Mouse (Mus musculus) liver, embryonic 11.5 days (tissue): Measurements from ENCODE around the gene Bptf. TPM values are rescaled to one million over a fixed set of nuclear protein-coding genes. Genes with fewer than 3 reads are reported as not detected.
"Not testable (repeated sequence)": the region's sequence is repeated elsewhere in the genome, so short reads cannot be mapped to it uniquely, and the experiment has no call there.

ENCODE experiments used
- ATAC-seq: fragments of 200-750 bp; cut with Nextera tagmentation; replicated peaks from 2 replicates; pipeline ENCODE4 v1.8.0; 2017; ENCODE audit warnings: moderate number of reproducible peaks, mild to moderate bottlenecking, moderate TSS enrichment, moderate library complexity; ENCODE audit not compliant: low FRiP score
- DNase-seq: peaks from one replicate; pipeline ENCODE4 v3.0.0-alpha.2; 2017; ENCODE audit warnings: low spot score
- H3K27ac ChIP-seq: fragments of 300-500 bp; sonication (generic); 2 replicates; pipeline ENCODE4 v1.5.1; 2014; ENCODE audit warnings: mild to moderate bottlenecking, low read depth, low read length, control low read depth
- H3K27me3 ChIP-seq: fragments of 300-500 bp; sonication (generic); replicated peaks from 2 replicates; pipeline ENCODE4 v1.6.1; 2014; ENCODE audit warnings: low read length, mixed read lengths; ENCODE audit not compliant: control insufficient read depth, insufficient read depth
- H3K36me3 ChIP-seq: fragments of 300-500 bp; sonication (generic); 2 replicates; pipeline ENCODE4 v1.6.1; 2014; ENCODE audit warnings: mild to moderate bottlenecking, low read length, moderate library complexity, mixed read lengths; ENCODE audit not compliant: control insufficient read depth, insufficient read depth
- H3K4me1 ChIP-seq: fragments of 300-500 bp; sonication (generic); replicated peaks from 2 replicates; pipeline ENCODE4 v1.6.1; 2014; ENCODE audit warnings: low read length, mixed read lengths; ENCODE audit not compliant: control insufficient read depth, insufficient read depth
- H3K4me2 ChIP-seq: fragments of 300-500 bp; sonication (generic); 2 replicates; pipeline ENCODE4 v1.6.1; 2014; ENCODE audit warnings: mild to moderate bottlenecking, control low read depth, moderate library complexity
- H3K4me3 ChIP-seq: fragments of 300-500 bp; sonication (generic); 2 replicates; pipeline ENCODE4 v1.5.1; 2014; ENCODE audit warnings: low read depth, low read length, control low read depth
- H3K9ac ChIP-seq: fragments of 300-500 bp; sonication (generic); 2 replicates; pipeline ENCODE4 v1.6.1; 2014; ENCODE audit warnings: low read depth, low read length, control low read depth
- H3K9me3 ChIP-seq: fragments of 300-500 bp; sonication (generic); 2 replicates; pipeline ENCODE4 v1.6.1; 2016; ENCODE audit warnings: low read length, inconsistent platforms, mixed read lengths; ENCODE audit not compliant: control insufficient read depth
- WGBS: fragments of 180-500 bp; shearing (Covaris S2); extraction: QIAGEN DNeasy Blood & Tissue Kit; methylation state at CpG from one replicate; pipeline ENCODE4 v1.1.7; 2014; 5-methylcytosine and 5-hydroxymethylcytosine counted together
- polyA plus RNA-seq: library from polyadenylated mRNA; unstranded; fragments of >200 nt; fragmentation: Nextera tagmentation; extraction: Ambion mirVana; gene quantifications from 2 replicates; pipeline ENCODE4 v1.2.1, GENCODE M21; 2014

Bptf gene
- polyA plus RNA-seq, 1 experiment from 2014 or later: 27.9 TPM

DNA sequence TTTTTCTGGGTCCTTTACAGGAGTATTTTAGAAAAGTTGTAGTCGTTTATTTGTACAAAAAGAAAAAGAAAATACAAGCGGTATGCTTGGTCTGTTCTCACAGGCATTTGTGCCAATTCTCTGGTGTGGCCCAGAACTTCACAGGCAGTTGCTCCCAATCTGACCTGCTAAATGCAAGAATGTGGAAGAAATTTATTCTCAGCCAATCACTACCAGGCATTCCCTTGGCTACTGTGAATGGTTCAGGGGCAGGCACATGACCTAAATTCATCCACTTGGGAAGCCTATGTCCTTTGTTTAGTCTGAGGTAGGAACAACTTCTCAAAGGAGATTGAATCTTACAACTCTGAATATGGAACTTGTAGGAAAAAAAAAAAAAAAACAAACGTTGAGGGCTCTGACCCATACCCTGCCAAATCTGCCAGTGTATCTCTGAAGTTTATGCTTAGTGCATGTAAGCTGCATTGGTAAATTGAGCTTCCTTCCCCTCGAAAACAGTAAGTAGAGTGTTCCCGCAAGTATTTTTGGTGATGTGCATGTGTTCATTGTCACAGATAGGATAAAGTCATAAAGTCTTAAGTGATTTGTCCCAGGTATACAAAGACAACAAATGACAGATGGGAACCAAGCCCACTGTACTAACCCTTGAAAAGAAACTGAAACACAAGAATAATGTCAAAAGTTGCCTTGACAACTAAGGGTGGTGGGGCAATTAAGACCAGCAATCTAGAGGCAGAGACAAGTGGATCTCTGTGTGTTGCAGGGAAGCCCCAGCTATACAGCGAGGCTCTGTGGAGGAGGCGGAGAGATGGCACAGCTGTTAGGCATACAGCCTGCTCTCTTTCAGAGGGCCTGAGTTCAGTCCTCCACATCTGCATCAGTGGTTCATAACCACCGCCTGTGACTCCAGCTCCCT lies 129.9 kb downstream of the Bptf start:
- 60% methylated on average over 8 of the region's 8 CpGs for WGBS
- no peak overlapping the region for H3K4me2 ChIP-seq
- no peaks in the 10 kb centered on the region for H3K27me3 ChIP-seq
- H3K9me3 ChIP-seq: no peaks in the 10 kb centered on the region
- H3K9ac ChIP-seq: no peak overlapping the region
- ATAC-seq (no peak), DNase-seq (no peak)
- H3K27ac ChIP-seq: no peak overlapping the region
- H3K4me1 ChIP-seq: peaks cover 4% of the 10 kb centered on the region
- peaks cover 3% of the 10 kb centered on the region for H3K36me3 ChIP-seq
- H3K4me3 ChIP-seq: no peak overlapping the region

DNA sequence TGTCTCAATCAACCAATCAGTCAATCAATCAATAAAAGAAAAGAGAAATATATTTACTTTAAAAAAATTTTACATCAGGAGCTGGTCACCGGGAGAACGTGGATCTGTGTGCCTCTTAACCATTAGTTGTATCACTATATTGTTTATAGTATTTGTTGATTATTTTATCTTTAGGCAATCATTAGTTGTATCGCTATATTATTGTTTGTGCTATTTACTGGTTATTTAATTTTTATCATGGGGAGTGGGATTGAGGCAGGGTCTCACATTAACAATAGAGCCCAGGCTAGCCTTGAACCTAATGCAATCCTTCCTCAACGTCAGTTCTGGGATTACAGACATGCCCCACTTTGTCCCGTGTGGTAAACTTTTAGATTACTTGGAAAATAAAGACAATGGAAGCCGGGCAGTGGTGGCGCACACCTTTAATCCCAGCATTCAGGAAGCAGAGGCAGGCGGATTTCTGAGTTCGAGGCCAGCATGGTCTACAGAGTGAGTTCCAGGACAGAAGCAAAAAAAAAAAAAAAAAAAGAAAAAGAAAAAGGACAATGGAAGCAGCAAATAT lies 131.9 kb downstream of the Bptf start:
- Histone ChIP-seq H3K4me1 (peaks cover 11% of the 10 kb centered on the region), H3K27ac (peak overlapping the region; percentile 59; the same call in 1 of the 2 replicates), H3K4me3 (peak overlapping the region; percentile 92), H3K27me3 (no peaks in the 10 kb centered on the region), H3K9ac (peak overlapping the region; percentile 65), H3K36me3 (peaks cover 12% of the 10 kb centered on the region), H3K4me2 (peak overlapping the region; percentile 68), H3K9me3 (no peaks in the 10 kb centered on the region)
- no peak for ATAC-seq
- DNase-seq: no peak
- 79% methylated on average over 9 of the region's 9 CpGs for WGBS

DNA sequence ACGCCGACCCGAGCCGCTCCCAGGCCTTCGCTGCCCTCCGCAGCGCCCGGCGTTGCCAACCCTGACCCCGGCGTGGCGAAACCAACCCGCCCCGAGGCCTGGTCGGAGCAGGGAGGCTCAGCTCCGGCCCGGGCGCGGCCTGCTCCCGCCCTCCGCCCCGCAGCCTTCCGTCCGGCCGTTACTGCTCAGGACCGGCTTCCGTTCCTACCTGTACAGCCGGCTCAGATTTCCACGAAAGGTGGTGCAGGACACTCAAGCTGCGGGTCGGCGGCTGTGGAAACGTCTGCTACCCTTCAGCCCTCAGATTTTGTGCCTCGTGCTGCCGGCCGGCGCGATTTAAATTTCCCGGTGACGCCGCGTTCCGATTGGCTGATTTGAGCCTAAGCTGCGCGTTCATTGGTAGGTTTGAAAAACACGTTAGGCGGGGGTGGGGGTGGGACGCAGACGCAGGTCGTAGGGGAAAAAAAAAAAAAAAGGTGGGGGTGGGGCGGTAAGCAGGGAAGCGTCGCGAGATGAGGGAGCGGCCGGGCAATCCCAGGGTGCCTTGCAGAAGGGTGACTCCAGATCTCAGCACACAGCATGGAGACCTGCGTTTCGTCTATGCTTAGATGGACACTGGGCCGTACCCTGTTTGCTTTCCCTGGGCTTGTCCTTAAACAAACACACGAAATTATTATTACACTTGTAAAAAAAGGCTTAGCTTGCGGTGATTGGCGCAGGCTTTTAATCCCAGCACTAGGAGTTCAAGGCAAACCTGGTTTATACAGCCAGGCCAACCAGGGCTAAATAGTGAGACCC lies 132.6 kb downstream of the Bptf start, which contains the start of gene Kpna2:
Kpna2 (minus strand) TSS at position 391 of the 798 bp plus-strand sequence.
- H3K4me3 ChIP-seq: peak within 1 kb of the TSS; percentile 92
- peak; percentile 88 for ATAC-seq
- H3K9me3 ChIP-seq: no peaks in the 10 kb centered on the region
- H3K27me3 ChIP-seq: no peaks in the 10 kb centered on the region
- DNase-seq: peak; percentile 92
- H3K36me3 ChIP-seq: peaks cover 19% of the 10 kb centered on the region
- peak within 1 kb of the TSS; percentile 88 for H3K27ac ChIP-seq
- WGBS: under 1% methylated on average over 62 of the region's 62 CpGs
- H3K4me1 ChIP-seq: peaks cover 18% of the 10 kb centered on the region
- peak within 1 kb of the TSS; percentile 99 for H3K9ac ChIP-seq
- H3K4me2 ChIP-seq: peak within 1 kb of the TSS; percentile 68

DNA sequence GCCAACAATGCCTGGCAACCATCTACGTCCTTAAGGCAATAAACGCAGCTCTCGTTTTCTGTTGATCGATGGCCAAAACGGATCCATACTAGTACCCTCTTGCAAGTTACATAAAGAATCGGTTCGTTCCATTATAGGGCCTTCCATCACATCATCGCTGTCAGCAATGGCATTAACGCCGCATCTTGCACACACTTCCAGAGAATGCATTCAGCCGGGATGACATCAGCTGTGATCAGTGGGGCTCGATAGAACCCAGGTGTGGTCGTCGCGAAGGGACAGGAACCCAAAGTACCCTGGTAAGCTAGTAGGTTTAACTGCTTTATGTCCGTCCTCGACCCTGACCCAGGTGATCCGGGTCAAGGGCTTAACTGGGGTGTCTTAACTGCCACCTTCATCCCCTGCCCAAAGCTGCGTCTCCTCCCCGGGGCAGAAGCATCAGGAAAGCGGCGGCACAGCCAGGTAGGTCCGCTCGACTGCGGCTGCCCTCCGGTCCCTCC lies 133.2 kb downstream of the Bptf start:
- peak overlapping the region; percentile 99 for H3K9ac ChIP-seq
- WGBS: under 1% methylated on average over 26 of the region's 26 CpGs
- peak overlapping the region; percentile 92 for H3K4me3 ChIP-seq
- H3K36me3 ChIP-seq: peaks cover 25% of the 10 kb centered on the region
- H3K27me3 ChIP-seq: no peaks in the 10 kb centered on the region
- DNase-seq: no peak
- peak overlapping the region; percentile 88 for H3K27ac ChIP-seq
- no peaks in the 10 kb centered on the region for H3K9me3 ChIP-seq
- H3K4me2 ChIP-seq: peak overlapping the region; percentile 65
- H3K4me1 ChIP-seq: peaks cover 21% of the 10 kb centered on the region
- peak; percentile 6; the same call in 1 of the 2 replicates for ATAC-seq

DNA sequence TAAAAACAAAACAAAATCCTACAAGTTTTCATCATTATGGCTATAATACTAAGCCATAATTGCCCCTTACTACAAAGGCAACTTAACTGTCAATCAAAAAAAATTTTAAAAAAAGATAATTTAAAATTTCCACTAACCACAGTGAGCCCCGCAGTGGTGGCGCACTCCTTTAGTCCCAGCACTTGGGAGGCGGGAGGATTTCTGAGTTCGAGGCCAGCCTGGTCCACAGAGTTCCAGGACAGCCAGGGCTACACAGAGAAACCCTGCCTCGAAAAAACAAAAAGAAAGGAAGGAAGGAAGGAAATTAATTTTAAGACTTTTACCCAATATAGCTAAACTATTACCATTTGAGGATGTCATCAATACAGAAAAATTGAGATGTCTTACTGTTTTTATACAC lies 134.0 kb downstream of the Bptf start:
- no peak overlapping the region for H3K27ac ChIP-seq
- WGBS: 10% methylated on average over 5 of the region's 5 CpGs
- H3K9ac ChIP-seq: peak overlapping the region; percentile 99
- H3K4me3 ChIP-seq: peak overlapping the region; percentile 92
- ATAC-seq (no peak), DNase-seq (no peak)
- no peaks in the 10 kb centered on the region for H3K9me3 ChIP-seq
- peaks cover 21% of the 10 kb centered on the region for H3K4me1 ChIP-seq
- no peaks in the 10 kb centered on the region for H3K27me3 ChIP-seq
- H3K4me2 ChIP-seq: peak overlapping the region; percentile 65
- H3K36me3 ChIP-seq: peaks cover 29% of the 10 kb centered on the region

DNA sequence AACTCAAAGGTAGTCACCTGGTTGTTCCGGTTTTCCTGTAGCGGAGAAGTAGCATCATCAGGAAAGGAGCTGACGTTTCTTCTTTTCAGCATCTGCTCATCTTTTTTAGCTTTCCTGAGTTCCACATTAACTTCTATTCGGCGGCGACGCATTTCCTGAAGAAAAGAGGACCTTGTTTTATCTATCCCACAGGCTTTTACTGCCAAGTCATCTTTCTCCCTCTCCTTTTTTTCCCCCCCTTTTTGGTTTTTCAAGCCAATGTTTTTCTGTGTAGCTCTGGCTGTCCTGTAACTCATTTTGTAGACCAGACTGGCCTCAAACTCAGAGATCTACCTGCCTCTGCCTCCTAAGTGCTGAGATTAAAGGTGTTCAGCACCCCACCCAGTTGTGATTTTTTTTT lies 135.4 kb downstream of the Bptf start:
- Histone ChIP-seq H3K36me3 (peaks cover 33% of the 10 kb centered on the region), H3K4me1 (peaks cover 21% of the 10 kb centered on the region), H3K4me2 (peak overlapping the region; percentile 65), H3K4me3 (peak overlapping the region; percentile 92)
- WGBS: 71% methylated on average over 7 of the region's 7 CpGs
- H3K9ac ChIP-seq, H3K27me3 ChIP-seq, DNase-seq, H3K9me3 ChIP-seq, H3K27ac ChIP-seq, ATAC-seq: not testable (repeated sequence)

DNA sequence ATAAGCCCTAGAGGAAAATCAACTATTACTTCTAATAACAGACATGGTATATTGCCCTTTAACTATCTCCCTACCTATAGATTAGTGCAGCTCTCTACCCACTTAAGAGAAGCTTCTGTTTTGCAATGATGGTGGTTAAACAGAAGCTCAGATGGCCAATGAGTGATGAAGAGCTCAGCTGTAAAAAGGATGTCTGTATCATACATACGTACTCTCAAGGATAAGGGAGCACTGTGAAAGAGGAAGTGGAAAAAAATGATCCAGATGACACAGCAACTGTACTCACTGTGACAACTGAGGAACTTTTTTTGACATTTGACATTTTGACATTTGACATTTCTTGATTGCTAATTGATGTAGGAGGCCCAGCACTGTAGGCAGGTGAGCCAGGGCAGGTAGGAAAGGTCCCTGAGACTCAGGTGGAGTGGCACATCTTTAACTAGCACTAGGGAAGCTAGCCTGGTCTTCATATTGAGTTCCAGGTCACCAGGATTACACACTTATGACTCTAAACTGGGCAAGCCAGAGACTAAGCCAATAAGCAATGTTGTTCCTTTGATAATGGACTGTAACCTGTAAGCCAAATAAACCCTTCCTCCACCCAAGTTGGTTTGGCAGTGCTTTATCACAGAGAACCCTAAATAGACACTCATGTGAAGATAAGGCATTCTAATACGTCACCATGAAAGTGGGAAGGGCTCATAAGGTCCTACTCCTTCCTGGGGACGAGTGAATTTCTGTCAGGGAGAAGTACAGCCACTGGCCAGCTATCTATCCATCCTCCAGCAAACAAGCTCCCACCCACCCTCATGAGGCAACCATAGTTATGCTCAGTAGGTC lies 137.5 kb downstream of the Bptf start:
- Histone ChIP-seq H3K4me1 (peaks cover 21% of the 10 kb centered on the region), H3K9me3 (no peaks in the 10 kb centered on the region), H3K4me2 (peak overlapping the region; percentile 22; the same call in 1 of the 2 replicates), H3K9ac (no peak overlapping the region), H3K36me3 (peaks cover 48% of the 10 kb centered on the region), H3K4me3 (no peak overlapping the region), H3K27me3 (no peaks in the 10 kb centered on the region), H3K27ac (0 out of 2 replicates have a peak overlapping the region, but pooled peaks have one; percentile 23)
- DNase-seq (no peak), ATAC-seq (peak; percentile 65)
- WGBS: 42% methylated on average over 3 of the region's 3 CpGs
